Mouse (Mus musculus): Measurements from ENCODE around the gene Zfp595.
"Not testable (repeated sequence)": the region's sequence is repeated elsewhere in the genome, so short reads cannot be mapped to it uniquely, and the experiment has no call there.

The Zfp595 gene

GRCm38 (mm10) chr13:67332019-67332724 lies at the start of gene Zfp595:
Gene Zfp595 (minus strand): TSS chr13:67332570.
- DNase-seq: peak; percentile 66 to 80

- not testable (repeated sequence) for DNase-seq
Observed at GRCm38 (mm10) chr13:67376255-67376654, 43.9 kb upstream of the Zfp595 start.

GRCm38 (mm10) chr13:67375050-67375911 lies 42.9 kb upstream of the Zfp595 start, which contains the start of the genes Gm28041 and Zfp456:
Gene Gm28041 (minus strand): TSS chr13:67375733.
Gene Zfp456 (minus strand): TSS chr13:67375810.
- DNase-seq: peak; percentile 72 to 81

- peak; percentile 76 to 88 for DNase-seq
Observed at GRCm38 (mm10) chr13:67360131-67360744, 27.9 kb upstream of the Zfp595 start, which contains the start of the genes Gm28044 and Zfp953. Gene Gm28044 (minus strand): TSS chr13:67360536. Gene Zfp953 (minus strand): TSS chr13:67360605.

- DNase-seq: no peak
Observed at GRCm38 (mm10) chr13:67351854-67352253, 19.5 kb upstream of the Zfp595 start.

- DNase-seq: no peak
Observed at GRCm38 (mm10) chr13:67343422-67343821, 11.1 kb upstream of the Zfp595 start.

GRCm38 (mm10) chr13:67332877-67333276 lies 507 bp upstream of the Zfp595 start:
- no peak for DNase-seq

- no peak for DNase-seq
Observed at GRCm38 (mm10) chr13:67306718-67307117, 25.7 kb downstream of the Zfp595 start.

- peak; percentile 61 to 84 for DNase-seq
Observed at GRCm38 (mm10) chr13:67305822-67306672, 26.3 kb downstream of the Zfp595 start, which contains the start of gene Zfp457. Gene Zfp457 (minus strand): TSS chr13:67306485.

GRCm38 (mm10) chr13:67278314-67278713 lies 54.1 kb downstream of the Zfp595 start, which contains the start of gene Zfp458:
Gene Zfp458 (minus strand): TSS chr13:67278466.
- no peak for DNase-seq

- not testable (repeated sequence) for DNase-seq
Observed at GRCm38 (mm10) chr13:67269383-67270065, 62.8 kb downstream of the Zfp595 start.

GRCm38 (mm10) chr13:67268568-67269369 lies 63.6 kb downstream of the Zfp595 start:
- DNase-seq: peak; percentile 39 to 61

All from spleen, adult 18-20 months (tissue).